Mouse (Mus musculus) liver, embryonic 15.5 days (tissue): ENCODE data around the gene Ttn. TPM values are rescaled to one million over a fixed set of nuclear protein-coding genes. Genes with fewer than 3 reads are reported as not detected.

Source experiments
- ATAC-seq: fragments of 200-750 bp; cut with Nextera tagmentation; 2 replicates; pipeline ENCODE4 v1.8.0; 2017; ENCODE audit warnings: moderate number of reproducible peaks, mild to moderate bottlenecking, moderate library complexity; ENCODE audit not compliant: insufficient read depth
- H3K27ac ChIP-seq: fragments of 300-500 bp; sonication (generic); replicated peaks from 2 replicates; pipeline ENCODE4 v1.5.1; 2015; ENCODE audit warnings: mild to moderate bottlenecking, inconsistent platforms
- H3K27me3 ChIP-seq: fragments of 300-500 bp; sonication (generic); 2 replicates; pipeline ENCODE4 v1.6.1; 2015; ENCODE audit warnings: mild to moderate bottlenecking, inconsistent platforms
- H3K36me3 ChIP-seq: fragments of 300-500 bp; sonication (generic); replicated peaks from 2 replicates; pipeline ENCODE4 v1.6.1; 2015; ENCODE audit warnings: moderate library complexity, mild to moderate bottlenecking, inconsistent platforms
- H3K4me1 ChIP-seq: fragments of 300-500 bp; sonication (generic); replicated peaks from 2 replicates; pipeline ENCODE4 v1.6.1; 2015; ENCODE audit warnings: inconsistent platforms
- H3K4me2 ChIP-seq: fragments of 300-500 bp; sonication (generic); 2 replicates; pipeline ENCODE4 v1.6.1; 2015; ENCODE audit warnings: moderate library complexity, mild to moderate bottlenecking, inconsistent platforms
- H3K4me3 ChIP-seq: fragments of 300-500 bp; sonication (generic); replicated peaks from 2 replicates; pipeline ENCODE4 v1.5.1; 2015; ENCODE audit warnings: mild to moderate bottlenecking, inconsistent platforms
- H3K9ac ChIP-seq: fragments of 300-500 bp; sonication (generic); 2 replicates; pipeline ENCODE4 v1.6.1; 2015; ENCODE audit warnings: moderate library complexity, mild to moderate bottlenecking, inconsistent platforms
- H3K9me3 ChIP-seq: fragments of 300-500 bp; sonication (generic); replicated peaks from 2 replicates; pipeline ENCODE4 v1.6.1; 2016; ENCODE audit warnings: inconsistent platforms
- WGBS: fragments of 180-500 bp; shearing (Covaris S2); methylation state at CpG from one replicate; pipeline ENCODE4 v1.1.7; 2015; ENCODE audit warnings: mixed read lengths; ENCODE audit not compliant: insufficient replicate concordance; 5-methylcytosine and 5-hydroxymethylcytosine counted together
- polyA plus RNA-seq: library from polyadenylated mRNA; unstranded; fragments of >200 nt; fragmentation: Nextera tagmentation; extraction: Ambion mirVana; gene quantifications from 2 replicates; pipeline ENCODE4 v1.2.1, GENCODE M21; 2015

Gene Ttn
- polyA plus RNA-seq, 1 experiment from 2014 or later = 6.5 TPM

GRCm38 (mm10) chr2:76850066-76850465, 132.3 kb downstream of the Ttn start:
- Histone ChIP-seq H3K9me3 (no peaks in the 10 kb centered on the region), H3K27me3 (no peaks in the 10 kb centered on the region), H3K4me1 (no peaks in the 10 kb centered on the region), H3K27ac (no peak overlapping the region), H3K36me3 (no peaks in the 10 kb centered on the region), H3K4me3 (no peak overlapping the region), H3K9ac (no peak overlapping the region), H3K4me2 (no peak overlapping the region)
- ATAC-seq = no peak
- WGBS = 74% methylated on average over 4 of the region's 4 CpGs

GRCm38 (mm10) chr2:76843162-76843561, 139.2 kb downstream of the Ttn start:
- Histone ChIP-seq H3K27ac (no peak overlapping the region), H3K27me3 (no peaks in the 10 kb centered on the region), H3K36me3 (no peaks in the 10 kb centered on the region), H3K4me1 (no peaks in the 10 kb centered on the region), H3K9ac (no peak overlapping the region), H3K4me3 (no peak overlapping the region), H3K9me3 (no peaks in the 10 kb centered on the region), H3K4me2 (no peak overlapping the region)
- 63% methylated on average over 1 of the region's 1 CpGs for WGBS
- no peak for ATAC-seq

GRCm38 (mm10) chr2:76820472-76820871, 161.9 kb downstream of the Ttn start:
- Histone ChIP-seq H3K9me3 (no peaks in the 10 kb centered on the region), H3K27ac (no peak overlapping the region), H3K4me2 (no peak overlapping the region), H3K36me3 (no peaks in the 10 kb centered on the region), H3K4me1 (no peaks in the 10 kb centered on the region), H3K27me3 (no peaks in the 10 kb centered on the region), H3K4me3 (no peak overlapping the region), H3K9ac (no peak overlapping the region)
- no peak for ATAC-seq

GRCm38 (mm10) chr2:76817796-76818195, 164.6 kb downstream of the Ttn start:
- Histone ChIP-seq H3K4me1 (no peaks in the 10 kb centered on the region), H3K27me3 (no peaks in the 10 kb centered on the region), H3K4me2 (no peak overlapping the region), H3K4me3 (no peak overlapping the region), H3K27ac (no peak overlapping the region), H3K9me3 (no peaks in the 10 kb centered on the region), H3K36me3 (no peaks in the 10 kb centered on the region), H3K9ac (no peak overlapping the region)
- no peak for ATAC-seq
- WGBS = 49% methylated on average over 2 of the region's 2 CpGs

GRCm38 (mm10) chr2:76814048-76814817, 168.1 kb downstream of the Ttn start:
- H3K27me3 ChIP-seq = no peaks in the 10 kb centered on the region
- no peaks in the 10 kb centered on the region for H3K4me1 ChIP-seq
- 56% methylated on average over 20 of the region's 20 CpGs for WGBS
- H3K27ac ChIP-seq = no peak overlapping the region
- no peak for ATAC-seq
- no peak overlapping the region for H3K9ac ChIP-seq
- no peaks in the 10 kb centered on the region for H3K36me3 ChIP-seq
- H3K4me2 ChIP-seq = no peak overlapping the region
- H3K9me3 ChIP-seq = no peaks in the 10 kb centered on the region
- no peak overlapping the region for H3K4me3 ChIP-seq

GRCm38 (mm10) chr2:76811160-76811559, 171.2 kb downstream of the Ttn start:
- H3K27me3 ChIP-seq = no peaks in the 10 kb centered on the region
- ATAC-seq = no peak
- H3K4me1 ChIP-seq = no peaks in the 10 kb centered on the region
- WGBS = 87% methylated on average over 17 of the region's 17 CpGs
- H3K4me2 ChIP-seq = no peak overlapping the region
- H3K36me3 ChIP-seq = no peaks in the 10 kb centered on the region
- H3K9ac ChIP-seq = no peak overlapping the region
- H3K4me3 ChIP-seq = no peak overlapping the region
- no peak overlapping the region for H3K27ac ChIP-seq
- no peaks in the 10 kb centered on the region for H3K9me3 ChIP-seq

GRCm38 (mm10) chr2:76808334-76808733, 174.0 kb downstream of the Ttn start:
- Histone ChIP-seq H3K4me2 (no peak overlapping the region), H3K4me3 (no peak overlapping the region), H3K9ac (no peak overlapping the region), H3K27ac (no peak overlapping the region), H3K36me3 (no peaks in the 10 kb centered on the region), H3K9me3 (no peaks in the 10 kb centered on the region), H3K27me3 (no peaks in the 10 kb centered on the region), H3K4me1 (no peaks in the 10 kb centered on the region)
- no peak for ATAC-seq
- 80% methylated on average over 10 of the region's 10 CpGs for WGBS

- H3K9me3 ChIP-seq = no peaks in the 10 kb centered on the region
- ATAC-seq = no peak
- H3K27ac ChIP-seq = no peak overlapping the region
- H3K4me2 ChIP-seq = no peak overlapping the region
- WGBS = 63% methylated on average over 7 of the region's 7 CpGs
- no peaks in the 10 kb centered on the region for H3K36me3 ChIP-seq
- no peak overlapping the region for H3K9ac ChIP-seq
- no peaks in the 10 kb centered on the region for H3K27me3 ChIP-seq
- H3K4me1 ChIP-seq = no peaks in the 10 kb centered on the region
- no peak overlapping the region for H3K4me3 ChIP-seq
Observed at GRCm38 (mm10) chr2:76807284-76807683, 175.1 kb downstream of the Ttn start.

GRCm38 (mm10) chr2:76806861-76807260, 175.5 kb downstream of the Ttn start:
- no peak overlapping the region for H3K27ac ChIP-seq
- no peaks in the 10 kb centered on the region for H3K4me1 ChIP-seq
- no peaks in the 10 kb centered on the region for H3K36me3 ChIP-seq
- no peaks in the 10 kb centered on the region for H3K27me3 ChIP-seq
- no peak overlapping the region for H3K9ac ChIP-seq
- 65% methylated on average over 9 of the region's 9 CpGs for WGBS
- ATAC-seq = no peak
- H3K4me2 ChIP-seq = no peak overlapping the region
- H3K9me3 ChIP-seq = no peaks in the 10 kb centered on the region
- no peak overlapping the region for H3K4me3 ChIP-seq

- Histone ChIP-seq H3K4me1 (no peaks in the 10 kb centered on the region), H3K27me3 (no peaks in the 10 kb centered on the region), H3K9me3 (no peaks in the 10 kb centered on the region), H3K9ac (no peak overlapping the region), H3K4me3 (no peak overlapping the region), H3K27ac (no peak overlapping the region), H3K4me2 (no peak overlapping the region), H3K36me3 (no peaks in the 10 kb centered on the region)
- ATAC-seq = no peak
- WGBS = 66% methylated on average over 4 of the region's 4 CpGs
Observed at GRCm38 (mm10) chr2:76806376-76806775, 176.0 kb downstream of the Ttn start.

- H3K4me1 ChIP-seq = no peaks in the 10 kb centered on the region
- WGBS = 60% methylated on average over 5 of the region's 5 CpGs
Observed at GRCm38 (mm10) chr2:76805191-76805892, 177.0 kb downstream of the Ttn start.

More at GRCm38 (mm10) chr2:76805191-76805892, 177.0 kb downstream of the Ttn start:
- no peak overlapping the region for H3K4me2 ChIP-seq
- H3K9ac ChIP-seq = no peak overlapping the region
- no peaks in the 10 kb centered on the region for H3K9me3 ChIP-seq
- no peak overlapping the region for H3K4me3 ChIP-seq
- no peak for ATAC-seq
- no peaks in the 10 kb centered on the region for H3K27me3 ChIP-seq
- no peaks in the 10 kb centered on the region for H3K36me3 ChIP-seq
- no peak overlapping the region for H3K27ac ChIP-seq
